Mouse (Mus musculus) cerebellum, postnatal 4 days (tissue): Measurements from ENCODE around the gene Ddx27.
"Not testable (repeated sequence)": the region's sequence is repeated elsewhere in the genome, so short reads cannot be mapped to it uniquely, and the experiment has no call there.

Experiments
- DNase-seq, 2 experiments: peaks; one replicate each; pipeline ENCODE4 v3.0.0; 2022; ENCODE audit warnings: low spot score in 2 of 2, mixed read lengths in 1 of 2

Ddx27 gene

GRCm38 (mm10) chr2:167014702-167015381, at the start of gene Ddx27:
Gene Ddx27, plus strand, starts transcription at chr2:167015193.
- peak; percentile 84 to 93 for DNase-seq

DNA sequence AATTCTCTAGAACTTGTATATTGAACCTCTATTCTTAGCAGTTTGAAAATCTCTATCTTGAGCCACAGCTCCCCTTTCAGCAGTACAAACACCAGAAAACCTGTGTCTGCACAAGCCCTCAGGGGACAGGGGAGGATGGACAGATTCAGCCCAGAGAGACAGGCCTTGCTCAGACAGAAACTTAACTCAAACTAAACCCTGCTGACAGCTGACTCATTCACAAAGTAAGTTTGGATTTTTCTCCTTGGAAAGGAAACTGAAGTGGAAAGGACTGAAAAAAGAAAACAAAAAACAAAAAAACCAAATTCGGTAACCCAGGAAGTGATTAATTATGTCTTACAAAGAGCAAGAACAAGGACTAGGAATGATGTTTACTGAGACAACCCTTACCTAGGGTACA, 41.8 kb upstream of the Ddx27 start:
- DNase-seq, result no peak

DNA sequence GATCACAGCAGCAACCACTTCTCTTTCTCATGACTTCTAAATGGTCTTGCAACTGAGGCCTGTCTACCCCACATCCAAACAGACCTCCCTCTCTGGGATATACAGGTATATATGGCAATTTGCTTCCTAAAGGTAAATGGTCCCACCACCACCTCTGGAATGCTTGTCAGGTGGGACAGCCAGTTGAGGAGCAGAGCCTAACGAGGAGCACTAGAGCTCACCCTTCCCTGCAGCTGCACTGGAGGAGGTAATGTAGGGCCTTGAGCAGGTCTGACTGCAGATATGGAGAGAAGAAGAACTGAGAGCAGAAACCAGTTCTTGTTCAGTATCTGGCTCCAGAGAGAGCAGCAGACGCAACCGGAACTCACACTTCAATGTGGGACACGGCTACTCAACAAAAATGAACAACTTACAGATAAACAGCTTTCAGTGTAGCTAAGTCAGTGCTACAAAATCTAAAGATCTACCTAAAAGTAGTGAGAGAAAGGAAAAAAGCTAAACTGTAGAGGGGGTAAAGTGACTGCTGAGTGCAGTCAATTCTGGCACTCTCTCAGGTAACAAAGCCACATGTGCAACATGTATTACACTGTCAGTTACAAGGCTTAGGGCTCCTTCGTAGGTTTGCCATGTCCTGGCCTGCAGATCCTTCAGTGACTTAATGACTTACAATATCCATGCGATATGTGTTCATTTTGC, 40.7 kb upstream of the Ddx27 start:
- DNase-seq, result no peak

DNA sequence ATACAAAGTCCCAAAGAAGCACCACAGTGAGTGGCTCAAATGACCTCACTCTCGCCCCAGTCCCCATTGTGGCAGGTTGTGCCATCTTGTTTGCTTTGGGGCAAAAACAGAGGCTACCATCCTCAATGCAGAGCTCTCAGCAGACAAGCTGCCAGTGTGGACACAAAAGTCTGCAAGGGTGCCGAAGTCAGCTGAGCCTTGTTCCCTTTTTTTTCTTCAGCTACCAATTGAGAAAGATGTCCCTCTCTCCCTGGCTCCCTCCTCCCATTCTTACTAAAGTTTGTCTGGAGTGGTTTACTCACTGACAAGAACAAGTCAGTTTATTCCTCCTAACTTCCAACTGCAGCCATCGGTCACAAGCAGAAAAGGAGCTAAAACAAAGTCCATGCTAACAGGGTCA, 38.6 kb upstream of the Ddx27 start:
- DNase-seq, result no peak

DNA sequence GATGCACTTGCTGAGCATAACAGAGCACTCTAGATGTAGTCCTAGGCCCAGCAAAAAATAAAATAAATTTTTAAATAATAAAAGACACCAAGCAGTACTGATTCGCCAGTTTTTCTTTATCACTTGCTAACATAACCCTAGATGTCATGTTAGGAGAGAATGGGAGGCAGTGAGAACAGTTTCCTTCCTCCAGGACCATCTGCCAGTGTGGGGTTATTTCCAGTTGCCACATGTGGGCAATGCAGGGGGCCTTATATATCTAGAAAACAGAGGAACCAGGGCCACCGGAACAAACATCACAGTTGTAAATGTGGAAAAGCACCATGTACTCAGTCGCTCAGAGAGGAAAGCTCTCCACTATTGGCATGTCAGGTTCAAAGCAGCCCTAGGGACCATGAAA, 37.5 kb upstream of the Ddx27 start:
- no peak for DNase-seq

DNA sequence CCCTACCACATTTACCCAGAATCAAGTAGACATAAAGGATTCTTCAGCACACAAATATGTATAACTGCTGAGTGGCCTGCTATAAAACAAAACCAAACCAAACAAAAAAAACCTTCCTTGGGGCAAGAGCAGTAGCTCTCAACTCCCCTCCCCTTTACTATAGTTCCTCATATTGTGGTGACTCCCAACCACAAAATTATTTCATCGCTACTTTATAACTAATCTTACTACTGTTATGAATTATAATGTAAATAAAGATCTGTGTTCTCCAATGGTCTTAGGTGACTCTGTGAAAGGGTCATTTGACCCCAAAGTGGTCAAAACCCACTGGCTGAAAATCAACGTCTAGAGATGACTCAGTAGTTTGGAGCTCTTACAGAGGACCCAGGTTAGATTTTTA, 34.8 kb upstream of the Ddx27 start:
- DNase-seq, result no peak

DNA sequence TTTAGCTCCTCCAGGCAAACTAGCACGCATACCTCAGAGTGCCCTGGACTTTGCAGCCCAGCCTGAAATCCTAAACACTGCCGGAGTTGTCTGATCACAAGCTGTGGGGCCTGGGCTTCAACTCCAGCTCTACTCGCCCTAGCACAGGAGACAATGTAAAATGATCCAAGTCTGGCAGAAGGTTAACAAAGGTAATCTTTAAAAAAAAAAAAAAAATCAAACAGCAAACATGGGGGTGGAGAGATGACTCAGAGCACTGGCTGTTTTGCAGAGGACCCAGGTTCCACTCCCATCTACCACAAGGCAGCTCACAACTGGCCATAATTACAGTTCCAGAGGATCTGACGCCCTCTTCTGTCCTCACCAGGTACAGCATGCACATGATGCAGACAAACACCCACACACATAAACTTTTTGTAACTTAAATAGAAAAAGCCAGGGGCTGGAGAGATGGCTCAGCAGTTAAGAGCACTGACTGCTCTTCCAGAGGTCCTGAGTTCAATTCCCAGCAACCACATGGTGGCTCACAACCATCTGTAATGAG, 31.6 kb upstream of the Ddx27 start:
- DNase-seq, result no peak

- DNase-seq, result no peak
Observed at GRCm38 (mm10) chr2:166990861-166991260, 24.1 kb upstream of the Ddx27 start.

DNA sequence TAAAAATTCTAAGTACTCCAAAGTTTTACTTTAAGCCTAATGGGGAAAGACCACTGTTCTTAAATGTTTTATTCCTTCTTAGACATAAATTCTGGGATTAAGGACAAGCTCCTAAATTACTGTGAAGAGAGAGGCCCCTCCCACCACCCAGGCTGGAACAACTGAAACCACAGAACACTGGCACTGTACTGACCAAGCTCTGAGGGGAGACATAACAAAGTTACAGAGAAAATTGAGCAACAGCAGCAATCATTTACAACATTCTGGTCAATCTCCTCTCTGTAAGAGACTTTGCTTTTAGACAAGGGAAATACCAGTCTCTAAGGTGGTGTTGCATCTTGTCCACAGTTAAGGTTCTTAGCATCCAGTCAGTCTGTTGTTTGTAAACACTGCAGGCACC, 23.0 kb upstream of the Ddx27 start:
- no peak for DNase-seq

- DNase-seq, result peak in 1 of 2 experiments; percentile 21
Observed at GRCm38 (mm10) chr2:166995021-166995795, 19.8 kb upstream of the Ddx27 start.

- peak; percentile 92 to 96 for DNase-seq
Observed at GRCm38 (mm10) chr2:166995796-166996532, 19.0 kb upstream of the Ddx27 start, which contains the start of gene Stau1. Gene Stau1, minus strand, starts transcription at chr2:166996299.

- no peak for DNase-seq
Observed at GRCm38 (mm10) chr2:166996533-166996894, 18.5 kb upstream of the Ddx27 start.

GRCm38 (mm10) chr2:167001486-167001885, 13.5 kb upstream of the Ddx27 start:
- no peak for DNase-seq

GRCm38 (mm10) chr2:167004099-167004854, 10.7 kb upstream of the Ddx27 start:
- DNase-seq, result peak in 1 of 2 experiments; percentile 66

DNA sequence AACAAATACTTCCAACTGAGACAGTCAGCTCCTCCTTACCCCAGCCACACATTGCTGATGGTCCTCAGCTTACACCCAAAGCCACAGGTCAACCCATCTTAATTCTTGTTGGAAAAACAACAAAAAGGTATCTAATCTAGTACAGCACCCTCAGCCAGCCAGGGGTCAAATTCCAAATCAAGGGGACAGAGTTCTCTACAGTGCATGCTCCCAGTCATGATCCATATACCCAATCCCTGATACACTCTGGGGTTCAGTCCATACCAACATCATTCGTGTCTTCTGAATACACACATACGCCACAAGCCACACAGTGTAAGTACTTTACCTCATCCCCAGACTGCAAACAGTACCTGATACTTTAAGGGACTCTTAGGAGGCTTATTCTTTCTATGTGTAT, 8.6 kb upstream of the Ddx27 start:
- DNase-seq, result no peak

- peak in 1 of 2 experiments; percentile 34 for DNase-seq
Observed at GRCm38 (mm10) chr2:167007001-167007491, 7.9 kb upstream of the Ddx27 start.

GRCm38 (mm10) chr2:167007565-167007964, 7.4 kb upstream of the Ddx27 start:
- DNase-seq, result not testable (repeated sequence)

- DNase-seq, result no peak
Observed at GRCm38 (mm10) chr2:167009483-167009882, 5.5 kb upstream of the Ddx27 start.

- DNase-seq, result no peak
Observed at GRCm38 (mm10) chr2:167010546-167010945, 4.4 kb upstream of the Ddx27 start.

DNA sequence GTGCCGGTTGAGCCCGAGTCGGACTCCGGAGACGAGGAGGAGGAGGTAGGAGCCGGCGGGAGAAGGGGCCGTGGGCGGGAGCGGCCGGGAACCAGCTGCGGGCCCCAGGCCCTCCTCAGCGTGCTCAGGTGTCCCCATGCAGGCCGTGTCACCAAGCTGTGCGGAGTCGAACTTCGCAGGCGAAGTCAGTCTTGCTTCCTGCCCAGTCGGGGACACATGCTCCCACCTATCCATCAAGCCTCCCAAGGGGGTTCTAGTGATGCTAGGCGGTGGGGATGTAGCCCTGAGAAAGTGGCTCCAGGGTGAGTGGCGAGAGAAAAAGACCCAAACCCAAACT, 357 bp downstream of the Ddx27 start:
- no peak for DNase-seq

GRCm38 (mm10) chr2:167019396-167019795, 4.4 kb downstream of the Ddx27 start:
- no peak for DNase-seq
